Mouse (Mus musculus): ENCODE measurements around the gene Klhl8.

Gene Klhl8

DNA sequence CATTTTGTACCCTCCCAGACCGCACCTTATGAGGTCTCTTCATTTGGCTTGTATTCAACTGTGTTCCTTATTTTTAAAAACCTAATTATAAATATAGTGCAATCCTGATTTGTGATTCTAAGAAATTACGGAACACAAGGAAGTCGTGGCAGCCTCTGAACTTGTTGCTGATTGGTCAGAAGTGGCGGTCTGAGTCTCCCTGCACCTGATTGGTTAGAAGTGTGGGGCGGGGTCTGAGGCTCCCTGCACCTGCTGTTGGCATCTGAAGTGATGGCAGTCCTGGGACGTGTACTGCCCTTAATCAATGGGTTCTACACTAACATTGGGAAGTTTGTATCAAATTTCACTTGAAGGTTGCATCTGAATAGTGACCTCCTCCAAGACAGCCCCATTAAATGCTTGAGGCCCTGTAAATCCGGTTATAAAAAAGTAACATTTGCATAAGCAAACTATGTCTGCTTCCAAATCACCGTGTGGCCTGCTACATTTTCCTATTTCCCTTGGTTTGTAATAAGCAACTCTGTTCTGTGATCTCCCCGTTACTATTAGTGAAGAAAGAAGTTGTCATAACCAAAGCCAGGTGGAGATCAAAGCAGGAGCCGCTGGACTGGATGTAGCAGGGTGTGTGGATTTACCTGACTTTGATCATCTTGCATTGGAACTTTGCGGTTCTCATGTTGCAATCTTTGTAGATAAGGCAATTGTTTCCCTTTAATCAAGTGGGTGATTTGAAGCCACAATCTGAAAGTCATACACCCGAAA, 5.7 kb upstream of the Klhl8 start:
- no peak for DNase-seq (ENCODE audit: low spot score in 2 of 2)

DNA sequence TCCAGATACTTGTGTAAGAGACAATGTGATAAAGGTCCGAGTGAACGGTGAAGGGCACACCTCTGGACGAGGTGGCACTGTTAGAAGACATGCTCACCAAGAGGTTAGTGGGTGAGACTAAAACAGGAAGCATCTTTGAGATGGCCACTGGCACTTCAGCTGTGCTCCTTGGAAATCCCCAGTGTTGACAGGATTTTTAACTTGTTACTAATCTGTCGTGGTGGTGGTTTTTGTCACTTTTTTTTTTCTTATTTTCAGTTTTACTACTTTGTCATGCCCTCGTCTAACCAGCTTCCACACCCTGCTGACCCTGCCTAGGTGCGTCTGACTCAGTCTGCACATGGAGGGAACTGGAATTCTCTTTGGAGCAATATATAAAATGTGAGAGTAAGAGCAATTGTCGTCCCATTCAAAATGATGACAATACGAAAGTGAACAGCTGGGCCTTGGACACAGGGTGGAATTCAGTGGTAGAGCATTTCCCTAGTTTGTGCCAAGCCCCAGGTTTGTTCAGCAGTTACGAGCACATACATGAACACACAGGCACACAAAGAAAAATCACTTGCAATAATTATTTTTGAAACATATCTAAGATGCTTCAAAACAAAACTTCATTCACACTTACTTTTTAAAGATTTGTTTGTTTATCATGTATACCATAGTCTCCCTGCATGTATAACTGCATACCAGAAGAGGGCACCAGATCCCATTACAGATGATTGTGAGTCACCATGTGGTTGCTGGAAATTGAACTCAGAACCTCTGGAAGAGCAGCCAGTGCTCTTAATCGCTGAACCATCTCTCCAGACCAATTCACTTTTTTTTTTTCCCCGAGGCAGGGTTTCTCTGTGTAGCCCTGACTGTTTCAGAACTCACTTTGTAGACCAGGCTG, 3.5 kb upstream of the Klhl8 start:
- DNase-seq (ENCODE audit: low spot score in 2 of 2), result no peak

DNA sequence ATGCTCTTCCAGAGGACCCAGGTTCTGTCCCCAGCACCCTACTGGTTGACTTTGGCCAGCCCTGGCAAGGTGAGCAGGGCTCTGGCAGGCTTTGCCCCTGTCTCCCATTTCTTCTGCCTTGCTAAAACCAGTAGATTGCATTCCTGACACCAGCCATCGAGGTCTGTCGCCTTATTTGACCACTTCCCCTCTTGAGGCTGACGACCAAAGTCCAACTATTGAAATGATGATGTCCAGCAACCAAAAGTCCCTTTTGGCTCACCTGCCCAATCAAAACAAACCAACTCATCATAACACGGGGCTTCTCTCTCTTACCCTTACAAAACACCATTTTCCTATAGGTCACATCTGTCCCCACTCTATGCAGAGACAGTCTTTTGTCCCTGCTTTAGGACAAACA, 2.1 kb upstream of the Klhl8 start:
- DNase-seq (ENCODE audit: low spot score in 2 of 2), result no peak

DNA sequence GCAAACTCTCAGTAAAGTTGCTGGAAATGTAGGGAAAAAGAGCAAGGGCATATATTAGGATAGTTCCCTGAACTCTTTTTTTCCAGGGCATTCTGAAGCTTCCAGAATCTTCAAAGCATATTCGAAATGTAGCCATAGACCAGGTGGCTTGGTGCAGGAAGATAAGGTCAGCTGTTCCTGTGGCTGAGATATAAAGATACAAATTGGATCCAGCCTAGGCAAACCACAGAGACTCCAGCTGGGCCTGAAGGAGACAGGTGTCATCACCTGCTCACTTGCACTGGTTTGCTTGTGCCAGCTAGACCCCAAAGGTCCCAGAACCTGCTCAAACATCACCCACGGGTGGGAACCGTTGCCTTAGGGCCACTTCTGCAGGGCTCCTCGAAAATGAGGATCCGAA, 496 bp upstream of the Klhl8 start:
- DNase-seq (ENCODE audit: low spot score in 2 of 2), result no peak

DNA sequence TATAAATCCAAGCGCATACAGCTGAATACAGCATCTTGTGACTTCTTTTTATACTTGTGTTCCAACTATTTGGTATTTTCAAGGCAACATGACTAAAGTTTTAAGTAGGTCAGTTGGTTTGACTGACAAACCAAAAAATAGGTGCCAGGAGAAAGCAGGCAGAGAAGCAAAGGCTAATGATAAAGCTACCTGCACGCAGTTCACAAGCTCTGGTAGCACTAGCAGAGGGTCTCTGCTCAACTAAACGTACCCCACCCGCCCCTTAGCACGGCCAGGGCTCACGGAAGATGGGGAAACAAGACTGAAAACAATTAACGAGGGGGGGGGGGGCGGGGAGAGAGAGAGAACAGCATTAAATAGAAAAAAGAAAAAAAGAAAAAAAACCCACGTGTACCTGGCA, 903 bp downstream of the Klhl8 start:
- DNase-seq (ENCODE audit: low spot score in 2 of 2), result no peak

DNA sequence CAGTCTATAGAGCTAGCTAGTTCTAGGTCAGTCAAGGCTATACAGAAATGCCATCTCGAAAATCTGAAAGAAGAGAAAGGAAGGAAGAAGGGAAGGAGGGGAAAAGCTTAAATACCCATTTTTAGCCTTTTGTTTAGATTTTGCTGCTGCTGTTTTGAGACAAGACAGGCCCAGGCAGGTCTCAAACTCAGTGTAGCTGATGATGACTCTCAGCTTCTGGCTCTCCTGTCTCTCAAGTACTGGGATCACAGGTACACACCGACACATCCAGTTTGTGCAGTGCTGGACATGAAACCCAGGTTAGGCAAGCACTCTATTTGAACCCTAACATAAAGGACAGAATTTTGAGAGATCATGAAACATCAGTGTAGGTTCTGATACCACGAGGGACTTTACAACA, 1.6 kb downstream of the Klhl8 start:
- DNase-seq (ENCODE audit: low spot score in 2 of 2), result no peak

DNA sequence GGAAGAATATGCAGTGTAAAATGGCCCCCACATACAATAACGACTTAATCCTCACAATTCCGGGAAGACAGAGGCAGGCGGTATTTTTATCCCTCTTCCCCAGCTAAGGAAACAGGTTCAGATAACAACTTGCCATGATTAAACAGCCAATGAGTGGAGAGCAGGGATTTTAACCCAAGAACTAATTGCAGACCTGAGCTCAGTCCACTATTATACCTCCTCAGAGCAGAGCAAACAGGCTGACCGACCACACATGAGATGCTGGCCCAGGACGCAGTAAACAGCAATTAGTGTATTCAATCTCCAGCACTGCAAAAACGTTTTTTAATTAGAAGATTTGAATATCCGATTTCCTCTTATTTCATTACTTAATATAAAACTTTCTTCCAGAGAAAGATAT, 2.2 kb downstream of the Klhl8 start:
- no peak for DNase-seq (ENCODE audit: low spot score in 2 of 2)

DNA sequence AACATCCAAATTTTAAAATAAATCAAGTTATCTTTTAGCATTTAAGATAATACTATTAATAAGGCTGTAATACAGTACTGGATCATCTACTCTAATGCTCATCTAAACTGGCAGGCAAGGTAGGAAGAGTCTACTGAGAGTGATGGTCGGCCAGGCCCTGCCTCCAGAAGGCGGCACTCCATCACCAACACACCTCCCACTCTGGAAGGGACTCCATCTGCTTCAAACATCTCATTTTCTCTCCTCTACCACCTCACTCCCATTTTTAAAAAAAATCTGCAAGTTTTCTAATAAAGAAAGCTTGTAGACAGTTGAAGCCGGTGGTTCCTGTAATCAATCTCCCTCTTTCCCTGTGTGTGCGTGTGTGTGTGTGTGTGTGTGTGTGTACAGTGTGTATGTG, 3.2 kb downstream of the Klhl8 start:
- no peak for DNase-seq (ENCODE audit: low spot score in 2 of 2)

DNA sequence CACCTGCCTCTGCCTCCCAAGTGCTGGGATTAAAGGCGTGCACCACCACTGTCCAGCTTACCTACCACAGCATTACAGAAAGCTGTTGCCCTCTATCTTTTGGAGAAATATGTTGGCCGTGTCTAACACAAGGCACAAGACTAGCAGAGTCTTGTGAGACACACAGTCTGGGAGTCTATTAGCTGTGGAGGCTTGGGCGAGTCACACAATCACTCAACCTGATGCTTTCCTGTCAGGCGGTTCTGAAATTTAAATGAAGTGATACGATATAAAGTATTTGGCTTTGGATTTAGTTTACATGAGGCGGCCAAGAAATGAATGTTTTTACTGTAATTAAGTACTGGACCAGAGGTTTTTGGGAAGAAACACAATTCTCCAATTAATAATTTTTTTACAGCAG, 4.9 kb downstream of the Klhl8 start:
- no peak for DNase-seq (ENCODE audit: low spot score in 2 of 2)

DNA sequence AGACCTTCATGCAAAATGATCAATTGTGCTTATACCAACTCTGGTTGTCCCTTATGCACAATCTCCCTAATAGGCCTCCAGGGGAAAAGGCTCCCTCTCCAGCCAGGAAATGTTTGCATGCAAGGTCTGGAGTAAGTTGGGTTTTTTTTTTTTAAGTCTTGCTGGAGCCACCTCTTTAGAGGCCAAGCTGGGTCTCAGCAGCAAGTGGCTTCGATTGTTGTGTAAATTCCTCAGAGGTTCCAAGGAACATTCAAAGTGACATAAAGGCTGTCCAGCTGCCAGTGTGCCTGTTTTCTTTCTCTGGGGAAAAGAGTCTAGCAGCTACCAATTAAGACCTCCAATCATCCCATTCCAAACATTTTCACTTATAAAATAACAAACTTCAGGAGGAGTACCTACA, 12.7 kb downstream of the Klhl8 start:
- no peak for DNase-seq (ENCODE audit: low spot score in 2 of 2)

DNA sequence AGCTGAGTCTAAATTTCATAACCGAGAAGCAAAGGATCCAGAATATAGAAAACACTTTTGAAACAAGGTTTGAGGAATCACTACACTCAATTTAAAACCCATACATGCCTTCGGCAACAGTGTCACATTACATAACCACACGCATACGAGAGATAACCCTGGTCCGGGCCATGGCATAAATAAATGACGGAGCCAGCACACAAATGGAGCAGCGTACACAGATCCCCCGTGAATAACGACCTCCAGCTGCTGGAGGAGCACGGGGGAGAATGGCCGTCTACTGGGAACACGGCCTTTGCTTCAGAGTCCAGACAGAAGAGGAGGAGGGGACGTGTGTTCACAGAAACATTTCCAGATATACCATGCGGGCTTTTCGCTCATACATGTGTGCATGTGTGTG, 21.3 kb downstream of the Klhl8 start:
- no peak for DNase-seq (ENCODE audit: low spot score in 2 of 2)

DNA sequence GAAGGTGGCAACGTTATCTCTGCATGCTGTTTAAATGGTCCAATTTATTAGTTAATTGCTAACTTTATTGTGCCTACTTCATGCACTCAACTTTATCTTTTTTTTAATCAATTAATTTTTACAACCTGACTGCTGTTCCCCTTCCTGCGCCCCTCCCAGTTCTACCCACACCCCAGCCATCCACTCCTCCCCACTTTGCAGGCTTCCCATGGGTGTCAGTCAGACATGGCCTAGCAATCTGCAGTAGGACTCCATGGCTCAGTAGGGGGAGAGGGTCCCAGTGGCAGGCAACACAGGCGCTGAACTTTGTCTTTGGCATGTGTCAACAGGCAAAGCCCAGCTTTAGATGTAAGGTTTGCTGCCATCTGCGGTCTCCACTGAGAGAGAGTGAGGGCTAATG, 47.3 kb downstream of the Klhl8 start:
- DNase-seq (ENCODE audit: low spot score in 2 of 2), result no peak

DNA sequence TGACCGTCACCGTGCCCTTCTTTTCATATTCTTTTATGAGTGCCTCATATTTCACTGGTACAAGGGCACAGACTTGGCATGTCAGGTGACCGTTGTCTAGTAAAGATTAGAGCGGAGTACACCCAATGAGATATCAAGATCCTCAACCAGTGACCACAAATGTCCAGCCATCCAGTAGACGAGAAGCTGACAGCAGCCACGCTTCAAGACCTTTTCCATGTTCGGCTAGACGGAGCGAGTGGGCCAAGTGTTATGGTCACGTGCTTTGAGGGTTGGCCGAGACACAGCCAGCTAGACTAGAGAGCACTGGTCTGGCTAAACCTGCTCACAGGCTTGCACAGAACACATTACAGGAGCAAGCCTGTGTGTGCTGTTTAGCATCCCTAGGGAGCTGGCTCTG, 50.4 kb downstream of the Klhl8 start:
- DNase-seq (ENCODE audit: low spot score in 2 of 2), result no peak

DNA sequence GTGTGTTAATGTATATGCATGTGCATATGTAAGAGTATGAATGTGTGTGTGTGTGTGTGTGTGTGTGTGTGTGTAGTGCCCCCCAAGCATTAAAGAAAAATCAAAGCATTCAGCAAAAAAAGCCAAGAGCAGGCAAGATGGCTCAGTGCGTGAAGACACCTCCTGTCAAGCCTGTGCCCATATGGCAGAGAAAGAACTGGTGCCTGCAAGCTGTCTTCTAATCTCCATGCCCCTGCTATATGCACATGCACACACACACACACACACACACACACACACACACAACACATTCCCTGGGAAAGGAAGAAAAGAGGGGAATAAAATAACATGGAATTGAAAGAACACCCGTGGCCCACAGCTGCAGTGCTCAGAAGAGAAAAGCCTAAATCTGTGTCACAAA, 53.9 kb downstream of the Klhl8 start:
- DNase-seq (ENCODE audit: low spot score in 2 of 2), result no peak

DNA sequence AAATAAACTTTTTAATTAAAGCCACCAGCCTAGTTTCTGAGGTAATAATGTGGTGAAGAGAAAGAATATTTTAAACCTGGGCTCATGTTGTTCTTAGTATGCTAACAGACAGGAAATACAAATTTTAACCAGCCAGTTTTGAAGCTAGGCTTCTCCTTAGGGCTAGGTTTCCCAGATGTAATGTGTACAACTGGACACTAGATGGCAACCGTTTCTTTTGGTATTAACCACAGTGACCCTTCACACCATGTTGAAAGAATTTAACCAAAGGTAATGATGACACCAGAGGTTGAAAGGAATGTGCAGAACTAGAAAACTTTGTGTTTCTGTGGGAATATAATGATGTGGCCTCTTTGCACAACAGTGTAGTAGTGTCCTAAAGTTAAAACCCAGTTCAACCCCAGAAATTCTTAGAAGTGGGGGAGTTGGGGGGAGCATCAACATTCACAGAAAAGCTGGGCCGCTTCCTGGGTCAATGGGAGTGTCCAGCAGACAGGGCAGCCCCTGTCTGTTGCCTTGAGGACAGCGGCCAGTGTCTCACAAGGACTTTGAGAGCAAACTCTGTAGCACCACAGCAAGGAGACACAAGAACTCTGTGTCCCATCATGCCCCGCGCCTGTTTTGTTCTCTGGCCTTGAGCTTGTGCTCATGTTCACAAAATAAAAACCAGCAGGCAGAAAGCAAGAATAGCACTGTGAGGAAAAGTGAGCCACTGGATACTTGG, 54.6 kb downstream of the Klhl8 start:
- no peak for DNase-seq (ENCODE audit: low spot score in 2 of 2)

DNA sequence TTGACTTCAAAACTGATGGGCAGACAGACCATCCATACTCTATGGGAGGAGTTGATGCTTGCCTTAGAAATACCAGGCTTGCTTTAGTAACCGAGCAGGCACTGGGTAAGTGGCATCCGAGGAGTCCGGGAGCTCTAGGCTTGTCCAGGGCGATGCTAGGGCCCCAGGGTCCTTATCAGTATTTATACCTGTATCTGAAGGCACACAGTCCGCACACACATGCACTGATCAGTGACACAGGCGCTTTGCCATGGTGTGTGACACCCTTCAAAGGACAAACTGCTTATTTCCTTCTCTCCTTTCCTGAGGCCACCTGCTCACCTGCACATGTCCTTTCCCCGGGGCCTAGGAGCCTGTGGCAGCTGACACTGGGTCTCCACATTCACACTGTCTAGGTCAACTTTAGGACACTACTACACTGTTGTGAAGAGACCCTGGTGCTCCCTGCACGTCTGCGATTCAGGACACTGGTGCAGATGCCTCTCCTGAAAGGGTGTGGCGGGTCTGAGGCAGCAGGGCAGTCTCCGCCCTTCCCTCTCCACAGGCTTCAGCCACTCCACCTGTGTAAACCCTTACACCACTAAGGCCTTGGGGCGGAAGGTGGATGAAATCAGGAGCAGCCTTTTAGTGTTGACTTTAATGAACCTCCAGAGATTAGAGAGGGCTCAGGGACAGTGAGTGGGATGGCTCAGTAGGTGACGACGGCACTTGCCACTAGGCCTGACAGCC, 55.4 kb downstream of the Klhl8 start:
- no peak for DNase-seq (ENCODE audit: low spot score in 2 of 2)

DNA sequence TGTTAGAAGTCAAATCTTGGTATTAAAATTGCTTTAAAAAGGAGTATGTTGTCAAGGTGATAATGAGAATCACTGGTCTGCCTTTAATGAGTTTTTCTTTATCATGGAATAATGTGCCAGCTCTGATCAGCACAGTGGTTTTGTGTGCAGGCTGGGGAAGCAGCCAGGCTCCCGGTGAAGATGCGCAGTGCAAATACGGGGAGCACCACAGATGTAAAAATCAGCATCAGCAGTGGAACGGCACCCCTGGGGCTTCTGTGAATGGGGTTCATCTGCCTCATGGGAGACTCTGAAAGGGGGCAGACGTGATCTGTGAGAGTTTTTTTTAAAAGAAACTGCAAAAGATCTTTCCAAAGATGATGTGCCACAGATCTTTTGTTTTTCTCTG, 56.3 kb downstream of the Klhl8 start:
- DNase-seq (ENCODE audit: low spot score in 2 of 2), result no peak

DNA sequence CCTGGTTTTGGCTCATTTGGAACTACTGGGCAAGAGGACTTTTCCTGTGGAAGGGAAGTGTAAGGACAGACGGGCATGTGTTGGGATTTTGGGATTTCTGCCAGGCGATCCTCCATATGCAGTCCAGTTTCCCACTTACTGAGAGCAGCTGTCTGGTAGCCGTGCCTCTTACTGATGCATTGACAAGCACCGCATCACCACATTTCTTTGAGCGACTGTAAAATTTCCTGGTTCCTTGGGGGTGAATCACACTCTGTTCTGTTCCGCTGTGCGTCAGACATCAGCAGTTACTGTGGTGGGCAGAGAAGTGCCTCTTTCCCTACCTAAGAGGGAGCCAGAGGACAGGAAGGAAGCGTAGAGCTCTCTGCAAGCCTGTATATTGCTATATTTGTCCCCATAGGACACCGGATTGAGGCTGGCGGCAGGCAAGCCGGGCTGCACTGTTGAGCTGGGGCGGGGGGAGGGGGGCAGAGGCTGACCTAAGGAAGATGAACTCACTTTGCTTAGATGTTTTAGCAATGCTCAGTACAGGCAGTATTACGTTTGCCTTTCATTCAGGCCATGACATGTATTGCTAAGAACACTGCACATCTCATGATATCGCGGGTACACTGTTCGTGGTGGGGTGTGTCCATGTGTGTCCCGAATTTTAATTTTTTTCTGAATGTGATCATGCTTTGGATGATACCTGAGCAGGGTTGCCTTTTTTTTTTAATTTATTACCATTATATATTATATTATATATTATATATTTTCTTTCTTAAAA, 56.8 kb downstream of the Klhl8 start:
- DNase-seq (ENCODE audit: low spot score in 2 of 2), result no peak

DNA sequence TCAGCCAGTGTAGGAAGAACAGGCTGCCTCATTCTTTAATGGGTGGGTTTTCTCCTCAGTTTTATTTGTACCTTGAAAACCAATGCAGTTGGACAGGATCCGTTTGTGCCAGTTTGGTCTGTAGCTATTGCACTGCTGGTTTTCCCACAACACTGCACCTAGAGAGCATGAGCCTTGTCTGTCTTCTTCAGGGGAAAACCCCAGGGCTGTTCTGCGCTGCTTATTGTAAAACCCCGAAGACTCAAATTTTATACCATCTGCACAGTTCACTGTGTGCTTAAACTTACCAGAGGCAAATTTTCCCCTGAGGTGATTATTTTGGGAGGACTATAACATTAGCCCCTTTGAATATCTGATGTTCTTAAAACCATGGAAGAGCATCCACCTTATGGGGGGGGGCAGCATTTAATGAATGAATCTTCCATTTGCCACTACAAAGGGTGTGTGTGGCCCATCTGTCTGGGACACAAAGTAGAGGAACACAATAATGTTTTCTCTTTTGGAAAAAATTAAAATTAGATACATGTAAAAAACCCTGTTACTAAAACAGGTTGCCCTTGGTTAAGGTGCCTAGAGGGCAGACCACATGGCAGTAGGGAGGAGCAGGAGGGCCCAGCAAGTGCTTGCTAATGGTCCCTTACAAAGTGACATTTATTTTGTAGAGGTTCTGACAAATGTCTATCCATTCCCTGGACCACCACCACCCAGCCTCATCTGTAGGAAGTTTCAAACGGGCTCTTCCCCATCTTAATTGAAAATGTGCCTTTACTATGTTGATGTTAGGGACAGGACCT, 58.1 kb downstream of the Klhl8 start:
- no peak for DNase-seq (ENCODE audit: low spot score in 2 of 2)

DNA sequence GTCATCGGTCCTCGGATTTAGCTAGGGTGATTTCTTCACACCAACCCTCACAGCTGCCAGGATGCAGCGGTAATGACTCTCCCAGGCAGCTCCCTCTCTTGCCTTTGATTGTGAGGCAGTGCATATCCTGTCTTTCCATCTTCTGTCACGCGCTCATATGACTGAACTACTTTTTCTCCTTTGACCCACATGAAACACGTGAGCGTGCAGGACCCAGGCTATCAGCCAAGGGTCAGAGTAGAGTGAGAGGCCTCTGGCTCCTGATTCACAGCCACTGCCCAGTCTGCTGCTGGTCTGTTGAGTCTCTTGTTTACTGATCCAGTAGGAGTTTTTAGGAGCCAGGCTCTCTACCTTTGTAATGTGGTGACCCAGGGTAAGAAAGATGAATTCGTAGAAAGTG, 62.5 kb downstream of the Klhl8 start:
- no peak for DNase-seq (ENCODE audit: low spot score in 2 of 2)

Data from urinary bladder, adult 18-20 months (tissue).